Mouse (Mus musculus): ENCODE results near the gene Tbl3.
A peak's percentile ranks its signal among the peaks of the same experiment; 100 is the strongest.

Tbl3 gene

GRCm38 (mm10) chr17:24706982-24707800 lies at the start of gene Tbl3:
Tbl3 (minus strand) TSS chr17:24707660.
- DNase-seq, result peak; percentile 94 to 96

- DNase-seq, result no peak
Observed at GRCm38 (mm10) chr17:24752415-24753394, 45.2 kb upstream of the Tbl3 start, which contains the start of gene Hs3st6. Hs3st6 (plus strand) TSS chr17:24752988.

GRCm38 (mm10) chr17:24751528-24751927 lies 44.1 kb upstream of the Tbl3 start:
- no peak for DNase-seq

DNA sequence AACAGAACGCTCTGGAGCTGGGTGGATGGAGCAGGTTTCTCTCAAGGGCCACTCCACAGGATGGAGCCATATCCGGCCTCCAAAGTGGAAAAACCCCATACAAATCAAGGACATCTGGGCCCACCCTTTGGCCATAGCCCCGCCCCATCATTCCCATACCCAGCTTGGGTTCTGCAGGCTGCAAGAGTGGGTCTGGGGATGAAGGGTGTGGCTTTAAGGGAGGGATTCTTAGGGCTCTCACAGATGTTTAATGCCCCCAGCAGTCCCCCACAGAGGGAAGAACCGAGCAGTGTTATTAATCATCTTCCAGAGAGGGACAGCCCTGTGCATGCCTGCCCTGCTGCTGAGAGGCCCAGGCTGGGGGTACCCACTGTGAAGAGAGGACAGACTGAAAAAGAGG lies 39.5 kb upstream of the Tbl3 start:
- no peak for DNase-seq

DNA sequence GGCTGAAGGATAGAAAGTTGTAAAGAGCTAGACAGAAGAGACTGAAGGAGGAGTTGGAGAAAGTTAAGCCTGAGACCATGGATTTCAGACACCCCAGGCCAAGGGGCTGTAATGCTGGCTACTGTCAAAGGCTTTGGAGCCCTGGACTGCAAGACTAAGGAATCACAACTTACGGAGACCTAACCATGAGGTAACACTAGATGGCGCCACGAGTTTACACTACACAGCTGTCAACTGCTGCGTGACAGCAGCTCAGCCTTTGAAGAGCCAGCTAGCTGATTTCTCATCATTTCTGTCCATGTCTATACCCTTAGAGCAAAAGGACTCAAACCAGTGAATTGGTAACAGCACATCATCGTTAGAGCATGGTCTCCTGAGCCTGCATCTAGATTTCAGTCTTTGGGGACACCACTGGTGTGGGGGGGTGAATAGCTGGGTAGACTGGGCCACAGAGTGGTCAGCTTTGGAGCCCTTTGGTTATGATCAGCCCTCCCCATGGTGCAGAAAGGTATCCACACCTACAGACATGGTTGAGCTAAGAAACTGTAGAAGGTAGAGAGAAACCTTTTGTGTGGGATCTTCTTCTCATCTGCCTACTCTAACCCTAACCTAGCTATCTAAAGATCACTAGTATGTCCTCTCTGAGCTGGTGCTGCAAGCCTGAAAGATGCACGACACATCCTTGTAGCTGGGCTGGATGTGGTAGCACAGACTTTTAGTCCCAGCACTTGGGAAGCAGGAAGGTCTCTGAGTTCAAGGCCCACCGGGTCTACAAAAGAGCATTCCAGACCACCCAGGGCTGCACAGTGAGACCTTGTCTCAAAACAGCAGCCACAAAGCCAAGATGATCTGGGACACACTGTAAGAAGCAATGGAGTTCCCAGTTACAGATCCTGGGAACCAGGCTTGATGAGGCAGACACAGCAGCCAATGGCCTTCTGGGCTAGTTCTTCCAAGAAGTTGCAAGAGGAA lies 38.4 kb upstream of the Tbl3 start:
- DNase-seq, result peak; percentile 67 to 77

DNA sequence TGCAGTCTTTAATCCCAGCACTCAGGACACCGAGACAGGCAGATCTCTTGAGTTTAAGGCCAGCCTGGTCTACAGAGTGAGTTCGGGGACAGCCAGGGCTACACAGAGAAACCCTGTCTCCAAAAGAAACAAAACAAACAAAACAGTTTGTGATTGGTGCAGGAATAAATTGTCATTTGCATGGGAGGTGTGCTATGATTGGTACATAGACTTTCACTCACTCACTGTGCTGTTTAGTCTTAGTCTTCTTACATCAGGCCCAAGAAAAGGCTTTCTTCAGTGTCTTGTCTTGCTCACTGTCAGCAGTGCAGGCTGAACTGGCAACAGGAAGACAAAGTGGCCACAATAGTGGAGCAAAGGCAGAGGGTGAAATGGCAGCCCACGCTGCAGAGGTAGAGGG lies 36.9 kb upstream of the Tbl3 start:
- no peak for DNase-seq

DNA sequence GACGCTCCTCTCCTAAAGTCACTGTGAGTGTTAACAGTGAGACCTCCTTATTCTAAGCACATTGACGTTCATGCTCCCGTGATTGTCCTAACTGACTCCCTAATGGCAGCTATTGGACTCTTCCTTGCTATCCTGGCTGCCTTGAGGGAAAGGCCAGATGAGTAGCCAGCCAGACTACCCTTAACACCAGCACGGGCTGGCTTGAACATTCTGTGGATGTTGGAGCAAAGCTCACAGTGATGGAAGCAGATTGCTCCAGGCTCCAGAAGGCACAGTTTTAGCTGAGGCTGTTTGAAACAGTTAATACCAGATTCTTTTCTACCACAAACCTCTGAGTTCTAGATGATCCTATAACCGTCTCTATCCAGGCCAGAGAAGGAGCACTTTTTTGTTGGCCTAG lies 36.4 kb upstream of the Tbl3 start:
- DNase-seq, result no peak

DNA sequence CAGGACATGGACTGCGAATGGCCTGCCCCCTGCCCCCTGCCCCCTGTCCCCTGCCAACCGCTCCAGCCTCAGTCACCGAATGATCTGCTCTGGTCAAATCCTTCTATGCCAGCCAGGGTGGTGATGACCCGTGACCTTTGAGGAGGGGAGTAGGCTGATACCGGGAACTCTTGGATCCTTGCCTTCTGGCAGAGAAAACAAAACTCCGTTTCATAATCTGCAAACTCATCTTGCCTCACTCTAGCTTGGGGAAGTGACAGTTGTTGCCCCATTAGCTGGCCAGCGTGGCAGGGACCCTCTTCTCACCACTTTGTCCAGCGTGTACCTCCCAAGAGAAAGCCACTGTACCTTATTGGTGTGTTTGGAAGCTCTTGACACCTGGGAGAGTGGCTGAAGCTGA lies 34.8 kb upstream of the Tbl3 start:
- DNase-seq, result no peak

- DNase-seq, result no peak
Observed at GRCm38 (mm10) chr17:24739926-24740325, 32.5 kb upstream of the Tbl3 start.

DNA sequence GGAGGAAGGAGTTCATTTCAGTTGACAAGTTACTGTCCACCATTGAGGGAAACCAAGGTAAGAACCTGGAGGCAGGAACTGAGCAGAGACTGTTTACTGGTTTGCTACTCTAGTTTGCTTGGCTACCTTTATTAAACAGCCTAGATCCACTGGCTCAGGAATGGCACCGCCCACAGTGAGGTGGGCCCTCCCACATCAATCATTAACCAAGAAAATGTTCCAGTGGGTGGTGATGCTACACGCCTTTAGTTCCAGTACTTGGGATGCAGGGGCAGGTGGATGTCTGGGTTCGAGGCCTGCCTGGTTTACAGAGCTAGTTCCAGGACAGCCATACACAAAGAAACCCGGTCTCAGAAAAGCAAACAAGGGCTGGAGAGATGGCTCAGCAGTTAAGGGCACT lies 30.8 kb upstream of the Tbl3 start:
- no peak for DNase-seq

- no peak for DNase-seq
Observed at GRCm38 (mm10) chr17:24737135-24737810, 29.8 kb upstream of the Tbl3 start.

- peak; percentile 88 to 91 for DNase-seq
Observed at GRCm38 (mm10) chr17:24736330-24737051, 29.0 kb upstream of the Tbl3 start, which contains the start of gene Msrb1. Msrb1 (plus strand) TSS chr17:24736642.

GRCm38 (mm10) chr17:24735446-24735845 lies 28.0 kb upstream of the Tbl3 start:
- no peak for DNase-seq

GRCm38 (mm10) chr17:24734513-24734912 lies 27.1 kb upstream of the Tbl3 start:
- DNase-seq, result no peak

DNA sequence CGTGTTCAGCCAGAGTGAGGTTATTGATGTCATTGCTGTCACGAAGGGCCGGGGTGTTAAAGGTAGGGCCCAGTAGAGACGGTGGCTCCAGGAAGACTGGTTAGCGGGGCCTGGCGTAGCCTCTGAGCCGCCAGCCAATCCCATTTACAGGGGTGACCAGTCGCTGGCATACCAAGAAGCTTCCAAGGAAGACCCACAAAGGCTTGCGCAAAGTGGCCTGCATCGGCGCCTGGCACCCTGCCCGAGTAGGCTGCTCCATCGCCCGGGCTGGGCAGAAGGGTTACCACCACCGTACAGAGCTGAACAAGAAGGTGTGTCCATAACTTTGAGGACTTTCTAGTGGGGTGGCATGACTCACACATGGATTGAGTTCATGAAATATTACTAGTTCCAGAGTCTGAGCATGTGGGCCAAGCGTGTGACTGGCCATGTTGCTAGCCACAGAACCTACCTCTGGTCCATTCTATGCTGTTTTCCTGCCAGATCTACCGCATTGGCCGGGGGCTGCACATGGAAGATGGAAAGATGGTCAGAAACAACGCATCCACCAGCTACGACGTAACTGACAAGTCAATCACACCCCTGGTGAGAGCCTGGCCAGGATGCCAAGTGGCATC lies 26.1 kb upstream of the Tbl3 start:
- DNase-seq, result no peak

DNA sequence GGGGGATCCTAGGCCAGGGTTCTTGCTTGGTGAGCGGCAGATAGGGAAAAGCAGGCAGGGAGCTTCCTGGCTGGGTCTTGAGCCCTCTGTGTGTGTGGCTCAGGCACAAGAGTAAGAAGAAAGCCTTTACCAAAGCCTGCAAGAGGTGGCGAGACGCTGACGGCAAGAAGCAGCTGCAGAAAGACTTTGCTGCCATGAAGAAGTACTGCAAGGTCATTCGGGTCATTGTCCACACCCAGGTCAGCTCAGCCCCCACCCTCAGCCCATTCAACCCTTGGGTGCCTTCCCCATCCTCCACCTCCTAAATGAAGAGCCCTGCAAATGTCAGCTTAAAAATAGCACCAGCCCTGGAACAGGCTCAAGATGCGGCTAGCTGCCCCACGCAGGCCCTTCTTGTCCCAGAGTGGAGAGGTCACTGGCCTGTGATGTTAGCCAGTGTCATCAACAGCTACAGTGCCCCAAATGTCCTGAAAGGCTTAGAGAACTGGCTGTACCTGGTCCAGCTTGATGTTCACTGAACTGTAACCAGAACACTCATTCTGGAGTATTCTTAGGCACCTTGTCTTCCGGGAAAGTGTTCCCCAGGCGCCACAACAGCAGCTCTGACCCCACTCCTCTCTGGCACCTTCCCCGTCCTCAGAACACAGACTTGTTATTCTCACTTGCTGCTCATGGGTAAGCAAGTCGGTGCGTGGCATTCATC lies 24.9 kb upstream of the Tbl3 start:
- no peak for DNase-seq

DNA sequence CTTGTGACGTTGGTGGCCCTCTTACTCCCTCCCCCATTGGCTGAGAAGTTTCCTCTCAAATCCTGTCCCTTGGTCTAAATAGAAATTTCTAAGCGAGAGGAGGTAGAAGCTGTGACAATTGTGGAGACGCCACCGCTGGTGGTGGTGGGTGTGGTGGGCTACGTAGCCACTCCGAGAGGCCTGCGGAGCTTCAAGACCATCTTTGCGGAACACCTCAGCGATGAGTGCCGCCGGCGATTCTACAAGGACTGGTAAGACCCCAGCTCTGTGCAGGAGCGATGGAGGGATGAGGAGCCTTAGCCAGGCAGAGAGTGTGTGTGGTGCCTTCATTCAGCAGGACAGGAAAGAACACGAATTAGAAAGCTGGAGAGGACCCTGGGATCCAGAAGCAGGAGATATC lies 23.3 kb upstream of the Tbl3 start:
- no peak for DNase-seq

- DNase-seq, result no peak
Observed at GRCm38 (mm10) chr17:24729067-24729466, 21.6 kb upstream of the Tbl3 start.

DNA sequence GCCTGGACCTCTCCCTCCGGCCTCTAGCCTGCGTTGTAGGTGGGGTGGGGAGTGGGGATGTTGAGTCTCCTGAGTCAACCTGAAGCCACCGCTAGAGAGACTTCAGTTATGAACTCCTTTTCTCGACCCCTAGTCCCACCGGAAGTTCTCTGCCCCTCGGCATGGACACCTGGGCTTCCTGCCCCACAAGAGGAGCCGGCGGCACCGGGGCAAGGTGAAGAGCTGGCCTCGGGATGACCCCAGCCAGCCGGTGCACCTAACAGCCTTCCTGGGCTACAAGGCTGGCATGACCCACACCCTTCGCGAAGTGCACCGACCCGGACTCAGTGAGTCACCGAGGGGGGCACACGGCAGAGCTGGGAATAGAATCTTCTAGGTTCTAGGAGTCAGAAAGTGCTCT lies 20.7 kb upstream of the Tbl3 start:
- no peak for DNase-seq

- no peak for DNase-seq
Observed at GRCm38 (mm10) chr17:24727618-24728017, 20.2 kb upstream of the Tbl3 start, which contains the start of gene Rpl3l. Rpl3l (plus strand) TSS chr17:24727820.

Data from cerebellum, postnatal 36 days (tissue).